Mouse (Mus musculus) left cerebral cortex, adult 2 months (tissue): ENCODE results near the gene Cebpb. TPM values are rescaled to one million over a fixed set of nuclear protein-coding genes. Genes with fewer than 3 reads are reported as not detected.

Experiments used
- DNase-seq, 2 experiments: peaks; one replicate each; pipeline ENCODE4 v3.0.0; 2021 to 2022; ENCODE audit warnings: low spot score in 2 of 2, mixed read lengths in 1 of 2; ENCODE audit errors: extremely low spot score in 1 of 2
- H3K27ac ChIP-seq: fragments of 200-600 bp; 2 replicates; pipeline ENCODE4 v1.8.1; 2022
- H3K4me3 ChIP-seq: fragments of 200-600 bp; 2 replicates; pipeline ENCODE4 v1.8.1; 2022
- CTCF ChIP-seq: fragments of 200-600 bp; IDR thresholded peaks from 2 replicates; pipeline ENCODE4 v1.8.1; 2022; ENCODE audit warnings: antibody characterized with exemption, mild to moderate bottlenecking, moderate library complexity
- intact Hi-C: fragments of 180-260 bp; cut with DNase I; formaldehyde crosslinking; loops from one replicate; pipeline ENCODE4 v1.15.1; 2025
- total RNA-seq, 2 experiments: library from RNA; stranded (reverse); gene quantifications; 2 replicates each; pipeline ENCODE4 v1.2.3; 2021

The Cebpb gene
- total RNA-seq, 2 experiments from 2014 or later: 15.1 to 19.2 TPM

- no peak for TF ChIP-seq CTCF
- DNase-seq: no peak
- H3K4me3 ChIP-seq: no peak overlapping the region
- intact Hi-C loops: loop anchor here (5.0 to 10.0 kb wide), 3 partner anchors 395 to 518 kb away; partner anchors contain the start of genes Adnp and Pard6b
- H3K27ac ChIP-seq: no peak overlapping the region
These were observed 1.5 kb upstream of the Cebpb start for GRCm38 (mm10) chr2:167687250-167687586.

DNA sequence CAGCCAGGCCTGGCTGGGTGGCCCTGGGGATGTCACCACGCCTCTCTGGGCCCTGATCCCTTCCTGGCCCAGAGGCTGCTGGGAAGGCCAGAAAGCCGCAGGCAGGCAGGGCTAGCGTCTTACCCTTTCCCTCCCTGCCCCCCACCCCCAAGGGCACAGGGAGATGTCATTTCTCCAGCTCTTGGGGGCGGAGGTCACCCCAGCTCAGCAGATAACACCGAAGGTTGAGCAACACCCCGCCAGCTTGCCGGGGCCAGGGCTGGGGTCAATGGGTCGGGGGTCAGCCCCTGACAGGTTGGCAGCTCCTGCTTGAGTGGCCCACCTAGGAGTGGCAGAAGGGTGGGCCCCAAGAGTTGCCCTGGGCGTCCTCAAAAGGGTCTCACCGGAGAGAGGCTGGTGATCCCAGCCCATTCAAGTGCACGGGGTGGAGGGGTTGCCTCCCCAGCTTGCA, 1.0 kb upstream of the Cebpb start:
- H3K4me3 ChIP-seq: no peak overlapping the region
- no peak for DNase-seq
- H3K27ac ChIP-seq: no peak overlapping the region
- no peak for TF ChIP-seq CTCF
- intact Hi-C loops: loop anchor here (5.0 to 10.0 kb wide), 3 partner anchors 395 to 517 kb away; partner anchors contain the start of genes Adnp and Pard6b

- DNase-seq: peak; percentile 27 to 46
- intact Hi-C loops: loop anchor here (5.0 to 10.0 kb wide), 3 partner anchors 394 to 517 kb away; partner anchors contain the start of genes Adnp and Pard6b
- no peak for TF ChIP-seq CTCF
- Histone ChIP-seq H3K27ac (peak overlapping the region; percentile 88; the same call in 1 of the 2 replicates), H3K4me3 (peak overlapping the region; percentile 74)
These were observed 603 bp upstream of the Cebpb start for GRCm38 (mm10) chr2:167688126-167688497.

DNA sequence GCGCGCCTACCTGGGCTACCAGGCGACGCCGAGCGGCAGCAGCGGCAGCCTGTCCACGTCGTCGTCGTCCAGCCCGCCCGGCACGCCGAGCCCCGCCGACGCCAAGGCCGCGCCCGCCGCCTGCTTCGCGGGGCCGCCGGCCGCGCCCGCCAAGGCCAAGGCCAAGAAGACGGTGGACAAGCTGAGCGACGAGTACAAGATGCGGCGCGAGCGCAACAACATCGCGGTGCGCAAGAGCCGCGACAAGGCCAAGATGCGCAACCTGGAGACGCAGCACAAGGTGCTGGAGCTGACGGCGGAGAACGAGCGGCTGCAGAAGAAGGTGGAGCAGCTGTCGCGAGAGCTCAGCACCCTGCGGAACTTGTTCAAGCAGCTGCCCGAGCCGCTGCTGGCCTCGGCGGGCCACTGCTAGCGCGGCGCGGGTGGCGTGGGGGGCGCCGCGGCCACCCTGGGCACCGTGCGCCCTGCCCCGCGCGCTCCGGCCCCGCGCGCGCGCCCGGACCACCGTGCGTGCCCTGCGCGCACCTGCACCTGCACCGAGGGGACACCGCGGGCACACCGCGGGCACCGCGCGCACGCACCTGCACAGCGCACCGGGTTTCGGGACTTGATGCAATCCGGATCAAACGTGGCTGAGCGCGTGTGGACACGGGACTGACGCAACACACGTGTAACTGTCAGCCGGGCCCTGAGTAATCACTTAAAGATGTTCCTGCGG, 945 bp downstream of the Cebpb start, which contains the start of gene Tmem189:
TSS of gene Tmem189 (minus strand) at position 322 of the 718 bp plus-strand sequence.
- TF ChIP-seq CTCF: no peak
- intact Hi-C loops: loop anchor here (5.0 to 10.0 kb wide), 3 partner anchors 393 to 515 kb away; partner anchors contain the start of genes Adnp and Pard6b
- DNase-seq: peak; percentile 55 to 62
- peak within 1 kb of the TSS; percentile 88 for H3K27ac ChIP-seq
- peak within 1 kb of the TSS; percentile 74 for H3K4me3 ChIP-seq

DNA sequence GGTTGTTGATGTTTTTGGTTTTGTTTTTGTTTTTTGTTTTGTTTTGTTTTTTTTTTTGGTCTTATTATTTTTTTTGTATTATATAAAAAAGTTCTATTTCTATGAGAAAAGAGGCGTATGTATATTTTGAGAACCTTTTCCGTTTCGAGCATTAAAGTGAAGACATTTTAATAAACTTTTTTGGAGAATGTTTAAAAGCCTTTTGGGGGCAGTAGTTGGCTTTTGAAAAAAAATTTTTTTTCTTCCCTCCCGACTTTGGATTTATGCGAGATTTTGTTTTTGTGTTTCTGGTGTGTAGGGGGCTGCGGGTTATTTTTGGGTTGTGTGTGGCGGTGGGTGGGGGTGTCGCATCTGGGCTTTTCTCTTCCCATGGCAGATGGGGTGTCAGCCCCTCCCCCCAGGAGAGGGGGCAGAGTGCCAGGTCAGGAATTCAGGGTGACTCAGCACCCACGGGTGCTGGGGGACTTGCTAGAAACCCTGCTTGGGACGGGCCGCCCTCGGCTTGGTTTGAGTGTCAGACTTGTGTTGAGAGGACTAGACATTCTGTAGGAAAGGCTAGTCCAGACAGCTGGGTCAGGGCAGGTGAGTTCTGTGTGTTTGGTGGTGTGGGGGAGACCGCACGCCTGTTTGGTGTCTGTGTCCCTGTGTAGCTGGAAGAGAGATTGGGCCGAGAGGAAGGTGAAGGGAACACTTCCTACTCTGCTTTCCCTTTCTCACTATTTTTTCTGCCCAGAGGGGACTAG, 1.7 kb downstream of the Cebpb start:
- peak overlapping the region; percentile 88 for H3K27ac ChIP-seq

DNA sequence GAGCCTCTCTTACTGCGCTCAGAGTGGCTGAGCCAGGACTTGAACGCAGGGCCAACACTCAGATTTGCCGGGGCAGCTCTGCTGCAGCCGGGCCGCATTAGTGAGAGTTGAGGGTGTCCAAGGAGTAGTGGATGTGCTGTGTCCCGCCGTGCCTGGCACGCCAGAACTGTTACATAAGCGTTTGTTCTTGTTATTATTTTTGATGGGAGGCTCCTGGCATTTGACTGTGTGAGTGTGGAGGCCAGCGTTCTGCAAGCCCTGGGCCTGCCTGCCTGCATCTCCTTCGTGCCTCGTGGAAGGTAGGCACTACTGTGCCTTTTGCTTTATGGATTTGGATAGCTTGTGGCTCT, 2.2 kb downstream of the Cebpb start:
- no peak for DNase-seq
- H3K4me3 ChIP-seq: peak overlapping the region; percentile 74
- peak overlapping the region; percentile 88 for H3K27ac ChIP-seq
- no peak for TF ChIP-seq CTCF
- intact Hi-C loops: no loop called here

More for the DNA sequence above, 1.7 kb downstream of the Cebpb start:
- no peak; the same call in 1 of the 2 replicates for TF ChIP-seq CTCF
- H3K4me3 ChIP-seq: peak overlapping the region; percentile 74
- intact Hi-C loops: no loop called here
- peak; percentile 46 to 64 for DNase-seq

DNA sequence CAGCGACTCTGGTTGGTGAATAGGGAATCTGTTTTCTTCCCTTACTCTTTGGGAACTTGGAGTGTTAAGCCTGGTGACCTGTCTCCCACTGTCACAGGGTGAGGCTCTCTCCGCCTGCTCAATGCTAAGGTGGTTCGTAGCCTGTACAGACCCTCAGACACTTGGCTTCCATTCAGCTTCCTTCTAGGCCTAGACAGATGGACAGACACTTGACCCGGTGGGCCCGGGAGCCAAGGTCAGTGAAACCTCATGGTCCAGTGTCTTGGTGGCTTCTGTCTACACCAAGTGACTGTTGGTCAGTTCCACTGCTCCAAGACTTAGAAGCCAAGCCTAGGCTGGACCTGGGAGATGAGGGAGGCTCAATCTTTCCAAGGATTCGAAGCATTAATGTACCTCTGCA, 2.7 kb downstream of the Cebpb start:
- DNase-seq: no peak
- Histone ChIP-seq H3K27ac (peak overlapping the region; percentile 88; the same call in 1 of the 2 replicates), H3K4me3 (peak overlapping the region; percentile 9)
- TF ChIP-seq CTCF: no peak
- intact Hi-C loops: no loop called here

DNA sequence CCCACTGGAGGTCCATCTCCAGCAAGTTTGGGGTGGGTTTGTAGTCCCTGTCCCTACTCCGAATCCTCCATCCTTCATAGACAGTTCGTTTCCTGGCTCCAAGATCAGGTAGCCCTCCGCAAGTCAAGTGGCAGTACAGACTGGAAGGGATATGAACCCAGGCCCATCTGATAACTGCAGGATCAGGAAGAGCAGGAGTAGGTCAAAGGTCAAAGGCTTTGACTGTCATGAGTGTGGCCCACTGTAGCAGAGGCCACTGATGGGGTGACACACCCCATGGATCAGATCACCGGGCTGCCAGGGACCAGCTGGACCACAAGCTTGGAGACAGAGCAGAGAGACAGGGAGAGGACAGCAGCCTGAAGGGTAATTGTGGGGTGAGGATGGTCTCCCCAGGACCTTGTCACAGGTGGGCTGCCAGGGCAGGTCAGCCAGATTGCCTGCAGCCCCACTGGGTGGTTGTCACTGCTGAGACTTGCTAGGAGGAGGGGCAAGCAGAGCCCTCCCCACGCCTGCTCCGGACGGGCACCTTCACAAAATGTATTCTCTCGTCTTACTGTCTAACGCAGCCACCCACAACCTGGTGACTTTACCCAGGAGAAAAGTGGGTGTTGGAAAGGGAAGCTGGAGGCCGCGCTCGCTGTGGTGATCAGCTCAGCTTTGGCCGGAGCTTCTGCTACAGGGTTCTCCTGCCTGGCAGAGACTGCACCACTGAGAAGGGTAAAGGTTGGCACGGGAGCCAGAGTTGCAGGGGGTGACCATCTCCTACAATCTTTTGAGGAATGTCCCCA, 3.4 kb downstream of the Cebpb start:
- no peak for TF ChIP-seq CTCF
- Histone ChIP-seq H3K27ac (no peak overlapping the region), H3K4me3 (peak overlapping the region; percentile 9)
- intact Hi-C loops: loop anchor here (1.0 kb wide), 1 partner anchor 90 kb away; no protein-coding TSS in a partner anchor
- peak in 1 of 2 experiments; percentile 42 for DNase-seq

DNA sequence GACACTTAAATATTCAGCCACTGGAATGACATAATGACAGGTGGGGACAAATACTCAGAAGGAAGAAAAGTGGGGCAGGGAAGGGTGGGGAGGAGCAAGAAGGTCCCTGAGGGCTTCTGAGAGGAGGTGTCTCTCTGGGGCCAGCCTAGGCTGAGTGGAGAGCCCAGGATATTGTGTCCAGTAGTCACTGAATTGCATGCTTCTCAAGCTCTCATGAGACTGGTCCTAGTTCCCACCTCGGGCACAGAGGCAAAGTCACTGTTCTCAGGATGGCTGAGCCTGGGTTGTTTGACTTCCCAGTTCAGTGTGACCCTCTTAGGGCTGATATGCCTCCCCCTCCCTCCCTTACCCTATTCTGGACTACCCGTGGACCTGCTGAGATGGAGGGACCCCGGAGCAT, 4.1 kb downstream of the Cebpb start:
- Histone ChIP-seq H3K4me3 (no peak overlapping the region), H3K27ac (no peak overlapping the region)
- DNase-seq: no peak
- TF ChIP-seq CTCF: no peak
- intact Hi-C loops: loop anchor here (1.0 kb wide), 1 partner anchor 89 kb away; no protein-coding TSS in a partner anchor

GRCm38 (mm10) chr2:167693540-167693939, 4.8 kb downstream of the Cebpb start:
- H3K4me3 ChIP-seq: no peak overlapping the region
- DNase-seq: no peak
- TF ChIP-seq CTCF: no peak
- intact Hi-C loops: no loop called here
- no peak overlapping the region for H3K27ac ChIP-seq

GRCm38 (mm10) chr2:167694244-167694643, 5.5 kb downstream of the Cebpb start:
- no peak for DNase-seq
- no peak overlapping the region for H3K27ac ChIP-seq
- intact Hi-C loops: no loop called here
- no peak overlapping the region for H3K4me3 ChIP-seq
- no peak for TF ChIP-seq CTCF

DNA sequence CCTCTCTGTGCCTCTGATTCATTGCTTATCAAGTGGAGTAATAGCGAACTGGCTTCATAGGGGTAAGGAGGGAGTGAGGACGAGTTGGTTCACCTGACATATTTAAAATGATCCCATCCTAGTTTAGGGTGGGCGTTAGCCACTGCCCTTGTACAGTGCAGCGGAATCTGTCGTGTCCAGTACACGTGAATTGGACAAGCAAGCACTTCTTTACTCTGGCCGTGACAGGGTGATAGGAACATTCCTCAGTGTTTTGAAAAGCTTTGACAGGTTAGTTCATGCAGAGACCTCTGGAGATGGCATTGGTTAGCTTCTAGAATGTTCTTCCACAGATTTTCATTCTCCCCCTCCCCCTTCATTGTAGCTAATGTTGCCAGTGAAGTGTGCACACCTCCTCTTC, 6.2 kb downstream of the Cebpb start:
- no peak for DNase-seq
- no peak for TF ChIP-seq CTCF
- intact Hi-C loops: no loop called here
- Histone ChIP-seq H3K27ac (no peak overlapping the region), H3K4me3 (no peak overlapping the region)
